Mouse (Mus musculus): ENCODE measurements around the gene Fam163b. TPM values are rescaled to one million over a fixed set of nuclear protein-coding genes. Genes with fewer than 3 reads are reported as not detected.

Gene Fam163b
- polyA plus RNA-seq, 1 experiment from 2014 or later = 0.24 TPM

DNA sequence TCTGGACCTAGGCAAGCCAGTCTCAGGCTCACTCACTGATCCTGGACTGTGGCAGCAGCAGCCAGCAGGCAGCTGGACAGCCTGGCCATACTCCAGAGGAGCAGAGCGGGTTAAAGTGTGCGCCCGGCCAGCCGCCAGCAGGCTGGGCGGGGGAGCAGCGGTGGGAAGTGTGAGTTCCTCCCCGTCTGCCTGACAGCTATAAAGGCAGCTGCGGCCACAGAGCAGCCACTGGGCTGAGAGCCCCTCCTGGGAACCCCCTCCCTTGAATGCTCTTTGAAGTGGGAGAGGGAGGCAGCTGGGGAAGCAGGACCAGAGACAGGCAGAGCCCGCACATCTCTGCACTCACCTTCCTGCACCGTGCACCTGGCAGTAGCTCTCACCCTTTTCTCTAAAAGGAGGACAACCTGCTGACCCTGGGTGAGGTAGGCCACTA lies 63.1 kb downstream of the Fam163b start, which contains the start of gene Adamtsl2:
Gene Adamtsl2, plus strand, starts transcription at position 228 of the 433 bp plus-strand sequence.
- peak; percentile 78 for DNase-seq (ENCODE audit: low spot score)
- WGBS = under 1% methylated on average over 10 of the region's 10 CpGs
- no peaks in the 10 kb centered on the region for H3K27me3 ChIP-seq (replicated peaks; ENCODE audit: control insufficient read depth, insufficient read depth, low read length)
- no peaks in the 10 kb centered on the region for H3K9me3 ChIP-seq (ENCODE audit: control insufficient read depth, low read length)
- no peaks in the 10 kb centered on the region for H3K36me3 ChIP-seq (ENCODE audit: control insufficient read depth, insufficient read depth, low read length)
- peaks cover 31% of the 10 kb centered on the region for H3K4me1 ChIP-seq (replicated peaks; ENCODE audit: control insufficient read depth, insufficient read depth, low read length)
- ATAC-seq (replicated peaks; ENCODE audit: low FRiP score, low TSS enrichment, low read depth) = peak; percentile 63
- peak within 1 kb of the TSS; percentile 20; the same call in 1 of the 2 replicates for H3K4me2 ChIP-seq (ENCODE audit: low read length)
- H3K4me3 ChIP-seq (ENCODE audit: low read depth, low read length) = no peak within 1 kb of the TSS
- H3K27ac ChIP-seq (ENCODE audit: low read depth) = no peak within 1 kb of the TSS
- no peak within 1 kb of the TSS for H3K9ac ChIP-seq (ENCODE audit: low read length)

DNA sequence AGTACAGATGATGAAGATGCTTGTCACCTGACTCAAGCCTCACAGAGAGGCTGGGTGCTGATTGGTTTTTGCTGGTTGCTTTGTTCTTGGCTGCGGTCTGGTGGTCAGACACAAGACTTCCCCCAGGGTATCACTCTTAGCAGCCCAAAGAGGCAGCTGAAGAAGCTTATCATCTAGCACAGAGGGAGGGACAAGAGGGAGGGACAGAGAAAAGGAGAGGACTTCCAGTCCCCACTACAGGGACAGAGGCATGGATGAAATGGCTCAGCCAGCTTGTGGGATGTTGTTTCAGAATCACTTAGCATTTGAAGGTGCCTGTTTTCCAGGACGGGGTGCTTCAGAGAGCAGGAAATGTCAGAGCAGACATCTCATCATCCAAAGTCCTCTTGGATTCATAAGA lies 64.0 kb downstream of the Fam163b start:
- Histone ChIP-seq H3K9ac (ENCODE audit: low read length) (no peak overlapping the region), H3K27ac (ENCODE audit: low read depth) (no peak overlapping the region), H3K27me3 (replicated peaks; ENCODE audit: control insufficient read depth, insufficient read depth, low read length) (no peaks in the 10 kb centered on the region), H3K4me2 (ENCODE audit: low read length) (no peak overlapping the region), H3K36me3 (ENCODE audit: control insufficient read depth, insufficient read depth, low read length) (no peaks in the 10 kb centered on the region), H3K4me1 (replicated peaks; ENCODE audit: control insufficient read depth, insufficient read depth, low read length) (peaks cover 26% of the 10 kb centered on the region), H3K4me3 (ENCODE audit: low read depth, low read length) (no peak overlapping the region), H3K9me3 (ENCODE audit: control insufficient read depth, low read length) (no peaks in the 10 kb centered on the region)
- no peak for ATAC-seq (replicated peaks; ENCODE audit: low FRiP score, low TSS enrichment, low read depth)
- 36% methylated on average over 2 of the region's 2 CpGs for WGBS
- DNase-seq (ENCODE audit: low spot score) = no peak

- no peak overlapping the region for H3K27ac ChIP-seq (ENCODE audit: low read depth)
- H3K27me3 ChIP-seq (replicated peaks; ENCODE audit: control insufficient read depth, insufficient read depth, low read length) = no peaks in the 10 kb centered on the region
- H3K4me2 ChIP-seq (ENCODE audit: low read length) = no peak overlapping the region
- no peaks in the 10 kb centered on the region for H3K9me3 ChIP-seq (ENCODE audit: control insufficient read depth, low read length)
- H3K9ac ChIP-seq (ENCODE audit: low read length) = no peak overlapping the region
- DNase-seq (ENCODE audit: low spot score) (no peak), ATAC-seq (replicated peaks; ENCODE audit: low FRiP score, low TSS enrichment, low read depth) (no peak)
- H3K4me1 ChIP-seq (replicated peaks; ENCODE audit: control insufficient read depth, insufficient read depth, low read length) = peaks cover 26% of the 10 kb centered on the region
- H3K4me3 ChIP-seq (ENCODE audit: low read depth, low read length) = no peak overlapping the region
- WGBS = 70% methylated on average over 10 of the region's 10 CpGs
- no peaks in the 10 kb centered on the region for H3K36me3 ChIP-seq (ENCODE audit: control insufficient read depth, insufficient read depth, low read length)
These were observed 64.5 kb downstream of the Fam163b start for GRCm38 (mm10) chr2:27077655-27078244.

GRCm38 (mm10) chr2:27075485-27075884 lies 66.8 kb downstream of the Fam163b start:
- 63% methylated on average over 3 of the region's 3 CpGs for WGBS
- no peak for DNase-seq (ENCODE audit: low spot score)
- no peaks in the 10 kb centered on the region for H3K36me3 ChIP-seq (ENCODE audit: control insufficient read depth, insufficient read depth, low read length)

GRCm38 (mm10) chr2:27074804-27075203 lies 67.5 kb downstream of the Fam163b start:
- Histone ChIP-seq H3K4me3 (ENCODE audit: low read depth, low read length) (no peak overlapping the region), H3K27me3 (replicated peaks; ENCODE audit: control insufficient read depth, insufficient read depth, low read length) (no peaks in the 10 kb centered on the region), H3K4me2 (ENCODE audit: low read length) (no peak overlapping the region), H3K27ac (ENCODE audit: low read depth) (no peak overlapping the region), H3K9me3 (ENCODE audit: control insufficient read depth, low read length) (no peaks in the 10 kb centered on the region), H3K9ac (ENCODE audit: low read length) (no peak overlapping the region), H3K4me1 (replicated peaks; ENCODE audit: control insufficient read depth, insufficient read depth, low read length) (peaks cover 33% of the 10 kb centered on the region), H3K36me3 (ENCODE audit: control insufficient read depth, insufficient read depth, low read length) (no peaks in the 10 kb centered on the region)
- WGBS = 71% methylated on average over 4 of the region's 4 CpGs
- ATAC-seq (replicated peaks; ENCODE audit: low FRiP score, low TSS enrichment, low read depth) = no peak
- DNase-seq (ENCODE audit: low spot score) = no peak

More at GRCm38 (mm10) chr2:27075485-27075884, 66.8 kb downstream of the Fam163b start:
- Histone ChIP-seq H3K4me3 (ENCODE audit: low read depth, low read length) (no peak overlapping the region), H3K27ac (ENCODE audit: low read depth) (no peak overlapping the region), H3K4me1 (replicated peaks; ENCODE audit: control insufficient read depth, insufficient read depth, low read length) (peaks cover 34% of the 10 kb centered on the region), H3K9ac (ENCODE audit: low read length) (no peak overlapping the region), H3K9me3 (ENCODE audit: control insufficient read depth, low read length) (no peaks in the 10 kb centered on the region), H3K27me3 (replicated peaks; ENCODE audit: control insufficient read depth, insufficient read depth, low read length) (no peaks in the 10 kb centered on the region), H3K4me2 (ENCODE audit: low read length) (no peak overlapping the region)
- peak; percentile 38 for ATAC-seq (replicated peaks; ENCODE audit: low FRiP score, low TSS enrichment, low read depth)

GRCm38 (mm10) chr2:27073407-27073806 lies 68.9 kb downstream of the Fam163b start:
- Histone ChIP-seq H3K4me3 (ENCODE audit: low read depth, low read length) (no peak overlapping the region), H3K9me3 (ENCODE audit: control insufficient read depth, low read length) (no peaks in the 10 kb centered on the region), H3K27me3 (replicated peaks; ENCODE audit: control insufficient read depth, insufficient read depth, low read length) (no peaks in the 10 kb centered on the region), H3K4me1 (replicated peaks; ENCODE audit: control insufficient read depth, insufficient read depth, low read length) (peaks cover 19% of the 10 kb centered on the region), H3K4me2 (ENCODE audit: low read length) (no peak overlapping the region), H3K36me3 (ENCODE audit: control insufficient read depth, insufficient read depth, low read length) (no peaks in the 10 kb centered on the region), H3K27ac (ENCODE audit: low read depth) (no peak overlapping the region), H3K9ac (ENCODE audit: low read length) (no peak overlapping the region)
- DNase-seq (ENCODE audit: low spot score) (no peak), ATAC-seq (replicated peaks; ENCODE audit: low FRiP score, low TSS enrichment, low read depth) (no peak)
- WGBS = 53% methylated on average over 4 of the region's 4 CpGs

GRCm38 (mm10) chr2:27071978-27072377 lies 70.3 kb downstream of the Fam163b start, which contains the start of gene Mymk:
TSS of gene Mymk (minus strand) at chr2:27072179.
- Histone ChIP-seq H3K9ac (ENCODE audit: low read length) (no peak within 1 kb of the TSS), H3K27me3 (replicated peaks; ENCODE audit: control insufficient read depth, insufficient read depth, low read length) (no peaks in the 10 kb centered on the region), H3K9me3 (ENCODE audit: control insufficient read depth, low read length) (no peaks in the 10 kb centered on the region), H3K36me3 (ENCODE audit: control insufficient read depth, insufficient read depth, low read length) (no peaks in the 10 kb centered on the region), H3K4me3 (ENCODE audit: low read depth, low read length) (no peak within 1 kb of the TSS), H3K27ac (ENCODE audit: low read depth) (no peak within 1 kb of the TSS), H3K4me1 (replicated peaks; ENCODE audit: control insufficient read depth, insufficient read depth, low read length) (peaks cover 15% of the 10 kb centered on the region), H3K4me2 (ENCODE audit: low read length) (no peak within 1 kb of the TSS)
- DNase-seq (ENCODE audit: low spot score) = no peak
- no peak for ATAC-seq (replicated peaks; ENCODE audit: low FRiP score, low TSS enrichment, low read depth)
- 74% methylated on average over 2 of the region's 2 CpGs for WGBS

- Histone ChIP-seq H3K4me1 (replicated peaks; ENCODE audit: control insufficient read depth, insufficient read depth, low read length) (peaks cover 15% of the 10 kb centered on the region), H3K4me3 (ENCODE audit: low read depth, low read length) (no peak overlapping the region), H3K27ac (ENCODE audit: low read depth) (no peak overlapping the region), H3K27me3 (replicated peaks; ENCODE audit: control insufficient read depth, insufficient read depth, low read length) (no peaks in the 10 kb centered on the region), H3K9me3 (ENCODE audit: control insufficient read depth, low read length) (no peaks in the 10 kb centered on the region), H3K4me2 (ENCODE audit: low read length) (no peak overlapping the region), H3K9ac (ENCODE audit: low read length) (no peak overlapping the region), H3K36me3 (ENCODE audit: control insufficient read depth, insufficient read depth, low read length) (no peaks in the 10 kb centered on the region)
- ATAC-seq (replicated peaks; ENCODE audit: low FRiP score, low TSS enrichment, low read depth) (no peak), DNase-seq (ENCODE audit: low spot score) (no peak)
- 33% methylated on average over 4 of the region's 4 CpGs for WGBS
These were observed 71.2 kb downstream of the Fam163b start for GRCm38 (mm10) chr2:27071137-27071536.

GRCm38 (mm10) chr2:27070247-27070813 lies 72.0 kb downstream of the Fam163b start:
- no peaks in the 10 kb centered on the region for H3K36me3 ChIP-seq (ENCODE audit: control insufficient read depth, insufficient read depth, low read length)
- no peaks in the 10 kb centered on the region for H3K9me3 ChIP-seq (ENCODE audit: control insufficient read depth, low read length)
- ATAC-seq (replicated peaks; ENCODE audit: low FRiP score, low TSS enrichment, low read depth) = no peak
- 90% methylated on average over 2 of the region's 2 CpGs for WGBS
- peaks cover 11% of the 10 kb centered on the region for H3K4me1 ChIP-seq (replicated peaks; ENCODE audit: control insufficient read depth, insufficient read depth, low read length)
- no peaks in the 10 kb centered on the region for H3K27me3 ChIP-seq (replicated peaks; ENCODE audit: control insufficient read depth, insufficient read depth, low read length)
- no peak overlapping the region for H3K4me2 ChIP-seq (ENCODE audit: low read length)
- H3K9ac ChIP-seq (ENCODE audit: low read length) = no peak overlapping the region
- no peak overlapping the region for H3K4me3 ChIP-seq (ENCODE audit: low read depth, low read length)
- no peak for DNase-seq (ENCODE audit: low spot score)
- no peak overlapping the region for H3K27ac ChIP-seq (ENCODE audit: low read depth)

All from intestine, embryonic 14.5 days (tissue).